Mouse (Mus musculus) MEL (cell line): ENCODE measurements around the gene Tyk2.

Experiments used
- CHD2 ChIP-seq: IDR thresholded peaks from 2 replicates; pipeline ENCODE4 v1.6.1; 2011; ENCODE audit warnings: low read length, improper control_type of control experiment
- CTCF ChIP-seq, 3 experiments: IDR thresholded peaks in 2 of 3; conservative IDR thresholded peaks in 1 of 3; 2 replicates each; pipeline ENCODE4 v1.5.1; 2011 to 2012; ENCODE audit warnings: low read length in 3 of 3, low read depth in 2 of 3, mild to moderate bottlenecking in 2 of 3, improper control_type of control experiment in 1 of 3, inconsistent platforms in 1 of 3, mixed read lengths in 1 of 3, moderate library complexity in 1 of 3; ENCODE audit not compliant: control insufficient read depth in 1 of 3, insufficient read depth in 1 of 3, poor library complexity in 1 of 3, severe bottlenecking in 1 of 3
- E2F4 ChIP-seq: IDR thresholded peaks from 2 replicates; pipeline ENCODE4 v1.6.1; 2011; ENCODE audit warnings: low read depth, low read length, improper control_type of control experiment, borderline replicate concordance
- EP300 ChIP-seq, 2 experiments: IDR thresholded peaks; 2 replicates each; pipeline ENCODE4 v1.6.1; 2011; ENCODE audit warnings: improper control_type of control experiment in 2 of 2, low read length in 2 of 2, low read depth in 1 of 2, mild to moderate bottlenecking in 1 of 2
- MAFK ChIP-seq: IDR thresholded peaks from 2 replicates; pipeline ENCODE4 v1.6.1; 2011; ENCODE audit warnings: low read depth, mild to moderate bottlenecking, low read length, improper control_type of control experiment, borderline replicate concordance
- MAZ ChIP-seq: IDR thresholded peaks from 2 replicates; pipeline ENCODE4 v1.6.1; 2012; ENCODE audit warnings: low read depth, mild to moderate bottlenecking, inconsistent platforms, low read length, improper control_type of control experiment
- MYC ChIP-seq: IDR thresholded peaks from 2 replicates; pipeline ENCODE4 v1.6.1; 2011; ENCODE audit warnings: low read depth, mild to moderate bottlenecking, low read length, improper control_type of control experiment, moderate library complexity
- POLR2A ChIP-seq, 2 experiments: IDR thresholded peaks; 2 replicates each; pipeline ENCODE4 v1.6.1; 2011 to 2012; ENCODE audit warnings: low read length in 2 of 2, mild to moderate bottlenecking in 2 of 2, control low read depth in 1 of 2, improper control_type of control experiment in 1 of 2, low read depth in 1 of 2, moderate library complexity in 1 of 2; ENCODE audit not compliant: control insufficient read depth in 1 of 2, insufficient read depth in 1 of 2, poor library complexity in 1 of 2
- POLR2AphosphoS5 ChIP-seq: IDR thresholded peaks from 2 replicates; pipeline ENCODE4 v1.6.1; 2012; ENCODE audit warnings: low read depth, borderline replicate concordance, mild to moderate bottlenecking, inconsistent platforms, low read length, moderate library complexity, mixed read lengths
- TCF12 ChIP-seq: IDR thresholded peaks from 2 replicates; pipeline ENCODE4 v1.6.1; 2014; ENCODE audit warnings: low read depth, mild to moderate bottlenecking, inconsistent platforms, low read length, improper control_type of control experiment, moderate library complexity

DNA sequence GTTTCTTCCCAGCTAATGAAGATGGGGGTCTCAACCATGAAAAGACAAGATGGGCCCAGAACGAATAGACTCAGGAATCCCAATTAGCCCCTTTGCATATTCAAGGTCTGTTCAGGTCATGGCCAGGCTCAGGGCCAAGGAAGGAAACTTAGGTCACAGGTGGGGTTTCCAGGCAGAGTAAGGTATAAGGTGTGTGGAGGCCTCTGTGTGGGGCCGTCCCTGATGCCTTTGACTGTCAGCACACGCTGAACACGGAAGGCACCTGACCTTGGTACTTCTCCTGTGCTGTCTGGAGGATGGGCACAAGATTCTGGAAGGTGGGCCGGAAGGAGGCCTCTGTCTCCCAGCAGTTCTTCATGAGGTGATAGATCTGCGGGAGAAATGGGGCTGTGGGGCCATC lies 26.2 kb downstream of the Tyk2 start:
- no peak for TF ChIP-seq CHD2
- no peak for TF ChIP-seq CTCF (IDR thresholded peaks at IDR 0.05 in 2 of 3, conservative IDR thresholded peaks at IDR 0.05 in 1 of 3; ENCODE audit: control insufficient read depth in 1 of 3, insufficient read depth in 1 of 3, low read depth in 2 of 3, low read length in 3 of 3, poor library complexity in 1 of 3, severe bottlenecking in 1 of 3)
- TF ChIP-seq EP300 (IDR thresholded peaks at IDR 0.05; ENCODE audit: low read depth in 1 of 2, low read length in 2 of 2), result no peak
- no peak for TF ChIP-seq MAFK
- TF ChIP-seq E2F4, result no peak
- TF ChIP-seq POLR2A (IDR thresholded peaks at IDR 0.05; ENCODE audit: control insufficient read depth in 1 of 2, insufficient read depth in 1 of 2, low read depth in 1 of 2, low read length in 2 of 2, poor library complexity in 1 of 2), result no peak; a peak in 1 of 4 replicates
- TF ChIP-seq MYC, result no peak
- no peak for TF ChIP-seq POLR2AphosphoS5
- no peak for TF ChIP-seq MAZ
- no peak for TF ChIP-seq TCF12
